Mouse (Mus musculus) gastrocnemius, postnatal 36 days (tissue): ENCODE data around the gene Med12. TPM values are rescaled to one million over a fixed set of nuclear protein-coding genes. Genes with fewer than 3 reads are reported as not detected.

Experiments
- DNase-seq, 2 experiments: peaks; one replicate each; pipeline ENCODE4 v3.0.0; 2022
- intact Hi-C: fragments of 180-260 bp; cut with DNase I; formaldehyde crosslinking; loops from one replicate; pipeline ENCODE4 v1.15.1; 2025
- long read RNA-seq, 2 experiments: library from polyadenylated mRNA; stranded (forward); transcript quantifications; one replicate each; pipeline ENCODE4 v2.0.0; 2021
- total RNA-seq, 2 experiments: library from RNA; stranded (reverse); gene quantifications; 2 replicates each; pipeline ENCODE4 v1.2.3; 2021

Gene Med12
- total RNA-seq: 10 to 100 TPM; 15.5 to 18.1 TPM
- long read RNA-seq, experiment 1, partial matches to known transcripts: 2 of 3 reads
- long read RNA-seq, experiment 1, other reads (novel, unspliced or antisense): 1 of 3 reads
- long read RNA-seq, experiment 2, partial matches to known transcripts: 6 of 6 reads
- long read RNA-seq, experiment 2, other reads (novel, unspliced or antisense): 0 of 6 reads

DNA sequence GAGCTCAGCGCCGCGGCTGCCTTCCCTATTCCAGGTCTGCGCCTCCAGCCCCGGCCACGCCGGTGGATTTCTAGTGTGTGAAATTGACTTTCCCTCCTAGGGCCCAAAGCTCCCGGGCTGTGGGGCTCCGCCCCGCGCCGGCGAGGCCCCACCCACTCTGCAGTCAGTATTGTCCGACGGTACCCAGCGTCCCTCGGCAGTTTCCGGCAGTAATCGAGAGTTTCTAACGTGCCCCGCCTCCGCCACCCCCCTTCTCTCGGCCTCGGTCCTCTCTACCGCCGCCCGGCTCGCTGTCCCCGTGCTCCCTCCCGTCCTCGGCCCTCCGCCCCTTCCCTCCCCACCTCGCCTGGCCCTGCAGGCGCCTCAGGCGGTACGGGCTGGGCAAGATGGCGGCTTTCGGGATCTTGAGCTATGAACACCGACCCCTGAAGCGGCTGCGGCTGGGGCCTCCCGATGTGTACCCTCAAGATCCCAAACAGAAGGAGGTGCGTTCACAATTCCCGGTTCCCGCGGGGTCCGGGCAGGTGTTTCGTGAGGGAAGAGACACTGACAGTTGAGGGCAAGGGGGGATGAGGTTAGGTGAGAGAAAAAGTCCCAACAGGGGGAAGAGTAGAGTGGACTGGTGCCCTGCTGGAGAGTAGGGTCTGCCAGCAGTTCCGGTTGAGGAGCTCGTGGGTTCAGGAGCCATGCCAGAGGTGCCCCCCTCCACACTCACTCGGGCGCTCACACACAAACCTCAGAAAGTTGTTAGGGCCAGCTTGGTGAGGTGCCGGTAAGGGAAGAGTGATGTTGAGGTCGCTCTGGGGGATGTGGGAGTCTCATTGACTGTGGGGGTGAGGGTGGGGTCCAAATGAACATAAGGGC is at the start of gene Med12:
Gene Med12, plus strand, starts transcription at position 156 of the 864 bp plus-strand sequence.
- peak; percentile 81 to 88 for DNase-seq
- intact Hi-C loops: loop anchor here (5.0 kb wide), 1 partner anchor 142 kb away; no protein-coding TSS in a partner anchor

DNA sequence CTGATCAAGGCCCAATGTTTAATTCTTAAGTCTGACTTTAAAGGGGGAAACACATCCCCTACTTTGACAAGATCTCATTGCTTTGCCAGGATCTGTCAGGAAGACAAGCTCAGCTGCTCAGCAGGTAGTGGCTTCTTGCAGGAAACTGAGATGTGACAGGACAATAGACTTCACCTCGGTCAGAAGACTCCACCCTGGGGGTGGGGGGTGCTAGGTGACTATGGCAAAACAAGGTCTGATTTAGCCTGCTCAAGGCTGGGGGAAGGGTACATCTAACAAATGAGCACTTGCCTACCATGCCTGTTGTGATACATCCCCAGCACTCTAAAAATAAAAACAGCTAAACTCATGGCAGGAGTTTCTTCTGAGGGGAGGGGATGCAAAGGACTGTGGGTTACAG is 28.8 kb upstream of the Med12 start:
- intact Hi-C loops: no loop called here
- no peak for DNase-seq

DNA sequence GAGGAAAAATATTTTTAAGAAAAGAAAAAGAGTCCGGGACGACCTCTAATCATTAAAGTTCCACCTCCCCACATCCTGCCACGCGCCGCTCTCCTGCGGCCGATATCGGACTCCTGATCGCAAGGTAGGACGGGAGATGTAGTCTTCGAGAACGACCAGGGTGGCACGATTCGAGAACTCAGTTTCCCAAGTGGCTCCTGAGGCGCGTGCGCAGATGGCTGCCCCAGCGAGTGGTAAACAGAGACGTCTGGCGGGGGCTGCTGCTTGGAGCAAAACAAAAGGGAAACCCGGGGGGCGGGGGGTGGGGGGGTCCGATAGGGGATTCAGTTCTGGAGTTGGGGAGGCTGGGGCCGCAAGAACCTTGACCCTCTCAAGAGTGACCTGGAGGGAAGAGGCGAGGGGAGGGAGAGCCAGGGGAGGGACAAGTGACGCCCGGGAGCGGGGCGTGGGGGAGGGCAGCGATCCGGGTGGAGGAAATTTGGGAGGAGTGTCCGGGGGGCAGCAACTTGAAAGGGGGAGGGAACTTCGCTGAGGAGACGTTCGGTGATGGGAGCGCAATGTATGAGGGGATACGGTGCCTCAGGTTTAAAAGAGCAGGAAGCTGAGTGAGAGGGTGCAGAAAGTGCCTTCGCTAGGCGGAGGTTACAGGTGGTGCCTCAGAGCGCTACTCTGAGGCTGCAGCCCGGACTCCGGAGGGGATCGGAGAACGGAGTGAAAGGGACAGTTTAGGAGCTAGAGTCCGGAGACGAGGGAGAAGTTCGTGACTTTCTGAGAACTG is 19.7 kb upstream of the Med12 start, which contains the start of gene Foxo4:
Gene Foxo4, plus strand, starts transcription at position 577 of the 778 bp plus-strand sequence.
- intact Hi-C loops: no loop called here
- peak; percentile 73 to 85 for DNase-seq

DNA sequence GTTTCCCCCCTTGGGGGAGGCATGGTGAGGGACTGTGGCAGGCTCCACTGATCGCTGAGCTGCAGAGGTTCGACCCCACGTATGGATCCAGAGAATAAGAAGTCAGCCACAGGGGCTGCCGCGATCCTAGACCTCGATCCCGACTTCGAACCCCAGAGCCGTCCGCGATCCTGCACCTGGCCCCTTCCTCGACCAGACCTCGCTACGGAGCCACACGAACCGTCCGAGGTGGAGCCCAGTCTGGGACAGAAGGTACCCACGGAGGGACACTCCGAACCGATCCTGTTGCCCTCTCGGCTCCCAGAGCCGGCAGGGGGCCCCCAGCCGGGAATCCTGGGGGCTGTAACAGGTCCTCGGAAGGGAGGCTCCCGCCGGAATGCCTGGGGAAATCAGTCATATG is 19.1 kb upstream of the Med12 start:
- intact Hi-C loops: no loop called here
- no peak for DNase-seq

DNA sequence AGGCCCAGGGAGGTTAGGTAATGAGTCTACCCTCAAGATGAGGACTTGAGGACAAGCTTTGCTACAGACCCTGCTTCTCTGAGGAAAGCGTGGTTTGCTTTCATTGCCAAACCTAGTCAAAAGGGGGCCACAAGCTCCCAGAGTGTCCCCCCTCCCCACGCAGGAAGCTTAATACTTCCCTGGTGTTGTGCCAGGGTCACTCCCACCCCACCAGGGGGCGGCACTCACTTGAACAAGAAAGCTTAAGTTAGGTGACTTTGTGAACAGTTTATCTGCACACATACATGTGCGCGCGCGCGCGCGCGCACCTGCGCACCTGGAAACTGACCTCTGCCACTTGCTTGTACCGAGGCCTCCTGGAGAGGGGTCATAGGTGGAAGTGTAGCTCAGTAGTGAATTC is 17.2 kb upstream of the Med12 start:
- no peak for DNase-seq

DNA sequence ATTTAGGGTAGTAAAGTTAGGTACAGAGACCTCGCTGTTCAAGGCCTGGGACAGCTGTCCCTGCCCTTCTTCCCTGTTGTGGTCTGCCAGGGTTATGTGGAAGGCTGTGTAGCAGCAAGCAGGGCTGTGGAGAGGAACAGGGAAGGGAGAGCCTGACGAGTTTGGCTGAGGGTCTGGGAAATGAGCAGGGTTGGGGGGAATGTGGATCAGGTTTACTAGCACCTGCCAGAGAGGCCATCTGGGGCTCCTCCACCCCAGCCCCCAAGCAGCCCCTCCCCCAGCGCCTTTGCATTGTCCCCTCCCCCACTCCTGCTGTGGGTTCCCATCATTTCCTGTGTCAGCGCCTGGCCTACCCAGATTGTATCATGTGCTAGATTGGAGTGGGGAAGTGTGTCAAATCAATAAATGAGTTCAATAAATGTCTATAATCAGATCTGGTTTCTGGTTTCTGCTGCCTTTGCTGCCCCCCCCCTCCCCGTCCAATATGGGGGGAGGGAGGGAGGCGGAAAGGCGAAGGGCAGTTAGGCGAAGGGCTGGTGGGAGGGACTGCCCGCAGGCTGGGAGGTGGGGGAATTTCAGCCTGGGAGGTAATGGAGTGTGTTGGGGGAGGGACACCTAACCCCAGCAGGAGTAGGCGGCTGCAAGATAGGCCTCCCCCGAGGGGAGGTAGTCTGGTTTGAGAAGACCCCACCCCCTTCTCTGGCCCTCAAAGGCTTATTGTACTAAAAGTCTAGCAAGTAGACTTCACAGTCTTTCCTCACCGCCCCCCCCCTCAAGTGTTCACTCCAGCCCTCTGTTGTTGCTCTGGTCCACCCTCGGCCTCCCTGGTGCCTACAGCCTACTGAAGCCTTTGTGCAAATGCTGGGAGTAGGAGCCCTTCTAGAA is 13.1 kb upstream of the Med12 start:
- intact Hi-C loops: no loop called here

More for the DNA sequence above, 17.2 kb upstream of the Med12 start:
- intact Hi-C loops: no loop called here

DNA sequence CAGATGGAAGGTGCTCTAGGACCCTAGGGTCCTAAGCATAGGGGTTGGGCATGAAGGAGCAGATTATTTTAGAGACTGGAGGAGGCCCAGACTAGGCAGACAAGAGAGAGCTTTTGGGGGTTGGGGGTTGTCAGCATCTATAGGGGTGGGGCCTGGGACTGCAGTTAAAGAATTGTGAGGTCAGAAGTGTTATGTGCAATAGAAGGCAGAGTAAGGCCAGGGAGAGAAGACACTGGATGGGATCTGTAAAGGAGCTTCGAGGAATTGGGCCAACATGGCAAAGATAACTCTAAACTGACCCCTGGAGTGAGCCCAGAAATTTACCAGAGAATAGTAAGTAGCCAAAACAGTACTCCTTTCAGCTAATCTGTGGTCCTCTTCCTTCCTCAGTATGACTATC is 9.9 kb upstream of the Med12 start, which contains the start of gene Gm614:
Gene Gm614, minus strand, starts transcription at position 101 of the 400 bp plus-strand sequence.
- intact Hi-C loops: no loop called here

More for the DNA sequence above, 13.1 kb upstream of the Med12 start:
- DNase-seq: no peak

DNA sequence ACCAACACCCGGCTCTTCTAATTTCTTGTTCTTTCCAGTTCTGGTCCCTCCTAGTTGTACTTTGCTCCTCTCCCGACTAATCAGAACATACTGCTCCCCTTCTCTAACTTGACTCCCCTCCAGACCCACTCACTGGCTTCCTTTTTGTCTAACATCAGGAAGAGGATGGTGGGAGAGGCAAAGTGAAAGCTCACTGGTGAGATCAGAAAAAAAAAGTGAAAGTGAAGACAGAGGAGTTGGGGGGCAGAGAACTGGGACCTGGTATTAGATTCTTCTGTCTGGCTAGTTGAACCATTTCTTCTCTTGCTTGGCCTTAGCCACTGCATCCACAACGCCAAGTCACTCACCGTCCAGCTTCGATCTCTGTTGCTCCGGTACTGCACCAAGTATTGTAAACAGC is 7.2 kb upstream of the Med12 start:
- intact Hi-C loops: no loop called here
- no peak for DNase-seq

More for the DNA sequence above, 9.9 kb upstream of the Med12 start, which contains the start of gene Gm614:
- no peak for DNase-seq

DNA sequence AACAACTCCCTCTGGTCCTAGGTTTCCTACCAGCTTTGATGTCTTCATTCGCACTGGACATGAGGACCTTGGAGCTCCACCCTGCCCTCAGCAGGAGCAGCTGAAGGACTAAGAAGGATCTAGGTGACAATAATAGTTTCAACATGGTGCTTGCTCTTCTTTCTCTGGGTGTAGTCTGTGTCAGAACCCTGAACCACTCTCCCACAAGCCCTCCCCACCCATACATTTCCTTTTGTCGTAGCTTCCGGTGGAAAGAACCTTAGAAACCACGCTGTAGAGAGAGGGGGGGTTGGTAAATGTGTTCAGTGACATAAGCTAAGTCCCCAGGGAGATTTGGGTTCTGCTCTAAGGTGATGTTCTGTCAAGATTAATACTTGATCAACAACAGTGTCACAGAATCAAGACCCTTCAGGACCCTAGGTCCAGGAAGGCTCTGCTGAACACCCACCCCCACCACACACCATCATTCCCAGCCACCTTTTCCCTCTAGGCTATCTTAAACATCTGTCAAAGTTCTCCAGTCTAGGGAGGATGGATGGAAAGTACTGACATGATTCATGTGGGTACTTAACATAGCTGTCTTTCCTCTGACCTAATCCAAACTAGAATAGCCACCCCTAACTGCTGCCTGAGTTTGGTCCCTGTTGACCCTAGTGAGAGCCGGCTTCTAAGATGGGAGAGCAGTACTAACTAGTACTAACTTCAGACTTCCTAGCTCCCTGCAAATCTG is 5.6 kb upstream of the Med12 start, which contains the start of gene Il2rg:
Gene Il2rg, minus strand, starts transcription at position 231 of the 730 bp plus-strand sequence.
- intact Hi-C loops: no loop called here
- DNase-seq: no peak

DNA sequence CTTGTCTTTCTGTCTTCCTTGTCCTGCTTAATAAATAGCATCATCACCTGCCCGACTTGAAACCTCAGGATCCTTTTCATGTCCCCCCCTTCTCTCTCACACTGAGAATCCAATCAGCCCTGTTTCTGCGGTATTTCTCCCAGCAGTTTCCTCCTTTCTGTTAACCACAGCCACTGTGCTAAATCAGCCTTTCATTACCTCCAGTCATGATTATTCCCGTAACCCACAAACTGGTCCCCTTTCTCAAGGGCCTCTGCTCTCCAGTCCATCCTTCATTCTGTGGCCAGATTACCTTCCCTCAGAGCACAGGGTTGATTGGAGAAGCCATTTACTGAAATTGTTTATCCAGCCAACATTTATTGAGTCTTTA is 5.1 kb upstream of the Med12 start, which contains the start of gene Gm20489:
Gene Gm20489, minus strand, starts transcription at position 269 of the 370 bp plus-strand sequence.
- no peak for DNase-seq
- intact Hi-C loops: no loop called here

DNA sequence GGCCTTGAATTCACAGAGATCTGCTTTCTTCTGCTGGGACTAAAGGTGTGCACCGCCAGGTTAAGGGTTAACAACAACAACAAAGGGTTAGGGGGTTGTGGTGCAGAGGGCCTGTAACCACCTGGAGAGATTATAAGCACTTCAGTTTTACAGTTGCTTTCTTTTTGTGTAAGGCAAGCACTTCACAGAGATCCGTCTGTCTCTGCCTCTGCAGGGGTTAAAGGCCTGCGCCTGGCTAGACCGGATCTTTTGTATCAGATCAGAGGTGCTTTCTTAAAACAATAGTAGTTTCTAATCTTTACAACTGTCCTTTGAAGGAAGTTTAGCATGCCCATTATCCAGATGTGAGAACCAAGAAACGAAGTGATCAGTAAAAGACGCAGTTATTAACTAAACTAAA is 420 bp upstream of the Med12 start:
- no peak for DNase-seq
- intact Hi-C loops: loop anchor here (5.0 kb wide), 1 partner anchor 141 kb away; no protein-coding TSS in a partner anchor

DNA sequence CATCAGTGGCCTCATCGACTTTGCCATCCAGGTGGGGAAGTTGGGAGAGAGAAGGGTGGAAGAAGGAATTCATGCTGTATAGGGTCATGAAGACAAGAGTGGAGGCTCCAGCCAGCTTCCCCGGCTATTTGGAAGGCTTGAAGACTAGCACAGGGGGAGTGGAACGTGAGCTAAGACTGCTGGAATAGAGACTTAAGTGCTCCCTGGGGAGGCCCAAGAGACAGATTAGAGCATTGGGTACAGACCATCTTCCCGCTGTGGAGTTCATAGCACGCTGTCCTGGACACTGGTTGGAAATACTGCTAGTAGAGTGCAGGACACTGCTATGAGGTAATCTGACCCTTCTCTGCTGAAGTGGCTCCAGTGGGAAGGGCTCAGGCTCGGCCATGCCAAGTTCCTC is 9.0 kb downstream of the Med12 start:
- no peak for DNase-seq
- intact Hi-C loops: loop anchor here (5.0 kb wide), 1 partner anchor 146 kb away; no protein-coding TSS in a partner anchor

DNA sequence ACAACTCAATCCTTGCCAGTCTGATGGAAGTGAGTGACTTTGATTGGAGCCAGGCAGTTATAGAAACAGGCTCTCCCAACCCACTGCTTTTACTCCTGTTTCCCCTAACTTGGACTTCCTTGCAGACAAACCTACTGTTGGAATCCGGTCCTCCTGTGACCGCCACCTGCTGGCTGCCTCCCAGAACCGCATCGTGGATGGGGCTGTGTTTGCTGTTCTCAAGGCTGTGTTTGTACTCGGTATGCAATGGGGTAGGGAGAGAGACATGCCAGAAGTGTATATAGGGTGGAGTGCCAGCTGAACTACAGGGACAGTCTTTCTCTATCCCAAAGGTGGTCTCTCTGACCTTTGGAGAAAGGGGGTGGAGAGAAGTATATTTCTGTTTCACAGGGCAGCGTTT is 11.7 kb downstream of the Med12 start:
- DNase-seq: no peak
- intact Hi-C loops: no loop called here

DNA sequence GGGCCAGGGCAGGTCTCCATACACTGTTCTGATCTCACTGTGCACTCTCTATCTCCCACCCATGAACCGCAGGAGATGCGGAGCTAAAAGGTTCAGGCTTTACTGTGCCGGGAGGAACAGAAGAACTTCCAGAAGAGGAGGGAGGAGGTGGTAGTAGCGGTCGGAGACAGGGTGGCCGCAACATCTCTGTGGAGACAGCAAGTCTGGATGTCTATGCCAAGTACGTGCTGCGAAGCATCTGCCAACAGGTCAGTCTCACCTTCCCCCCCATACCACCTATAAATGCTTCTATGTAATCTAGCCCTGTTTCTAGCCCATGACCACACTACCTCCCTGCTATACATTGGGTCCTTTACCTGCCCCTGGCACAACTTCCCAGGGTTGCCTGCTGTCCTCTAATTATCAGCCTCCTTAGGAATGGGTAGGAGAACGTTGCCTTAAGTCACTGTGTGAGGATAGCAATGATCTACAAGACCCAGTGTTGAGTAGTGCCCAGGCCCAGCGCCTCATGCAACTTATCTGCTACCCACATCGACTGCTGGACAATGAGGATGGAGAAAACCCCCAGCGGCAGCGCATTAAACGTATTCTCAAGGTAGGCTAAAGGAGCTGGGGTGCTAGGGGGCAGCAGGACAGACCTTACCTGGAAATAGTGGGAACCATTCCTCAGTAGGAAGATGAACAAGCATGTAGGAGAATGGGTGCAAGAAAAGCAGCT is 12.3 kb downstream of the Med12 start:
- intact Hi-C loops: no loop called here
- DNase-seq: no peak

DNA sequence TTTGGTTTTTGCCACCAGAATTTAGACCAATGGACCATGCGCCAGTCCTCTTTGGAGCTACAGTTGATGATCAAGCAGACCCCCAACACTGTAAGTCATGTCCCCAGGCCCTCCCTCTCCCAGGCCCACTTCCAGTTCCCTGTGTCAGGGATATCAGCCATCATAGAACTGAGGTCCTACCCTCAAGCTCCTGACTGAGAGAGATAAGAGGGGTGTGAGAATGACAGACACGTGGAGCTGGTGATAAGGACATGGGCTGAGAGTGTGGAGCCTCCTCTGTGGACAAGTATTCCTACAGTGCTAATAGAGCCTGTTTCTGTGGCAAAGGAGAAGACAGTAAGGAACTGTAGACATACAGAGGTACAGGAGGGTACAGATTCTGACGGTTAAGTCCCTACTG is 13.7 kb downstream of the Med12 start:
- no peak for DNase-seq

DNA sequence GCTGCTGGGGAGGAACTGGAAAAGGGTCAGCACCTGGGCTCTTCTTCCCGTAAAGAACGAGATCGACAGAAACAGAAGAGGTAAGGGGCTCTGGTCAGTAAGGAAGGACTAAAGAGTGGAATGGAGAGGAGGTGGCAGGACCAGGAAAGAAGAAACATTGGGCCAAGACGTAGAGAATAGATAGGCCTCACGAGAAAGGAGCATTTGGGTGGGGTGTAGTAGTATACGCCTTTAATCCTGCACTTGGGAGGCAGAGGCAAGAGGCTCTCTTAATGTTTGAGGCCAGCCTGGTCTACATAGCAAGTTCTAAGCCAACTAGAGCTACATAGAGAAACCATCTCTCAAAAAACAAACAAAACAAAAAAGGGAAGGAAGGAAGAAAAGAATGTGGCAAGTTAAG is 14.6 kb downstream of the Med12 start:
- DNase-seq: no peak
- intact Hi-C loops: no loop called here

More for the DNA sequence above, 13.7 kb downstream of the Med12 start:
- intact Hi-C loops: no loop called here

DNA sequence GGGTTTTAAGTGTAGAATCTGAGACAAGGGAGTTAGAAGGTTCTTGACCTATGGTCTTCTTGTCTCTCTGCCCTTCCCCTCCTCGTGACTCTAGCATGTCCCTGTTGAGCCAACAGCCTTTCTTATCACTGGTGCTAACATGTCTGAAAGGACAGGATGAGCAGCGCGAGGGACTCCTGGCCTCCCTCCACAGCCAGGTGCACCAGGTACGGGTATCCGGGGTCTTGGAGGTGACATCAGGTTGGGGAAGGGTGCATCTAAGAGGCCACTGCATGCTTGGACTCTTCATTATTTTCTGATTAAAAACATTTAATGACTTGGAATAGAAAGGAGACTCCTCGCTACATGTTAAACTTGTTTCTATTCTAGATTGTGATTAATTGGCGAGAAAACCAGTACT is 15.2 kb downstream of the Med12 start:
- no peak for DNase-seq
- intact Hi-C loops: no loop called here

DNA sequence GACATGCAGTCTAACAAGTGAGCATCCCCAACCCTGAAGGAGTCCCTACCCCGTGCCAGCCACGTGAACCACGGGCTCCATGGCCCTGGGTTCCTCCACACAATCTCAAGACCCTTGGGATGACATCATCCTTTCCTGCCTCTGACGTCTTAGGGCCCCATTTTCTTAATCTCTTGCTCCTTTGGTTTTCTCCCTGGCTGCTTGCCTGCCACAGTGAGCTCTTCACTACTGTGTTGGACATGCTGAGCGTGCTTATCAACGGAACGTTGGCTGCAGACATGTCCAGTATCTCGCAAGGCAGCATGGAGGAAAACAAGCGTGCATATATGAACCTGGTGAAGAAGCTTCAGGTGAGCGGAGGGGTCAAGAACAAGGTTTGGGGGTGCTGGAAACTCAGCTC is 16.3 kb downstream of the Med12 start:
- intact Hi-C loops: no loop called here
- no peak for DNase-seq
